21 mouse cellular contexts compared by ENCODE assay signal in genomic region chr16:38760834-38761375, GRCm38 (mm10). TPM values are rescaled to one million over a fixed set of nuclear protein-coding genes. Genes with fewer than 3 reads are reported as not detected.
DNase-seq lines count a peak whose midpoint lies in the region; ATAC-seq and TF ChIP-seq lines count a peak whose summit lies in the region.
"Had no signal": no experiment of that assay in that cellular context is flagged by ENCODE, and none has a peak within 500 bp of the region (broad histone marks: within the 10 kb centered on the region; RNA-seq: fewer than 3 reads in every experiment).

No protein-coding gene starts in this region.

- no peak for TF ChIP-seq CTCF in layer of hippocampus, adult 2 months (conservative IDR thresholded peaks at IDR 0.05)

- H3K27ac ChIP-seq in layer of hippocampus, adult 2 months: peak overlapping the region; percentile 77; the same call in 1 of the 2 replicates
- H3K27ac ChIP-seq: hindbrain, embryonic 12.5 days; left cerebral cortex, adult 2 months; limb, embryonic 10.5 days; neural tube, embryonic 12.5 days had no signal

- DNase-seq in layer of hippocampus, adult 2 months (ENCODE audit: low spot score in 2 of 2): no peak
- DNase-seq in layer of hippocampus, adult 9-10 months (ENCODE audit: low spot score): no peak
- DNase-seq in T-cell, adult 2 months (ENCODE audit: low spot score): peak; percentile 4
- peak; percentile 23 for DNase-seq in naive thymus-derived CD4-positive, alpha-beta T cell, adult 2 months (ENCODE audit: low read depth)
- DNase-seq in ovary, postnatal 36 days (ENCODE audit: low spot score): no peak
- DNase-seq: adrenal gland, adult 8-10 months; cerebellum, postnatal 14 days; embryo, embryonic 11 days; heart, adult 18-20 months; kidney, postnatal 25 days; layer of hippocampus, adult 9-11 months; lung, adult 2 months; lung, postnatal 36 days had no signal

- ATAC-seq in common myeloid progenitor, adult 5-6 weeks (replicated peaks; ENCODE audit: low read depth, poor library complexity, severe bottlenecking): peak; percentile 61
- ATAC-seq in erythroblast, adult 5-6 weeks (replicated peaks; ENCODE audit: low FRiP score, poor library complexity, severe bottlenecking): no peak
- ATAC-seq: inflammation-experienced regulatory T-cells, adult 6 months had no signal

- H3K4me3 ChIP-seq in layer of hippocampus, adult 2 months: no peak overlapping the region
- H3K4me3 ChIP-seq: hindbrain, embryonic 12.5 days; left cerebral cortex, adult 2 months; limb, embryonic 10.5 days; neural tube, embryonic 12.5 days had no signal

RNA-seq across cellular contexts. Expression of gene B4galt4, which starts 18.8 kb away (rescaled TPM):
- 10 to 100 TPM; 34.3 to 39.7 TPM for total RNA-seq in layer of hippocampus, adult 2 months (2021)
- 30.0 and 30.8 TPM in 2 replicates for total RNA-seq in common myeloid progenitor, adult 5-6 weeks (2017)
- 7.7 and 19.4 TPM in 2 replicates for total RNA-seq in erythroblast, adult 5-6 weeks (2015; ENCODE audit: low replicate concordance)
- 4.4 and 7.4 TPM in 2 replicates for total RNA-seq in erythroblast, adult 5-6 weeks (2017; ENCODE audit: low replicate concordance)

RNA-seq across cellular contexts. Expression of gene Upk1b, which starts 39.2 kb away (rescaled TPM):
- total RNA-seq in layer of hippocampus, adult 2 months (2021): 1 to 10 TPM; 1.6 to 1.7 TPM
- total RNA-seq in common myeloid progenitor, adult 5-6 weeks (2017): 0.92 and 1.2 TPM in 2 replicates
- not detected in 2 replicates for total RNA-seq in erythroblast, adult 5-6 weeks (2015; ENCODE audit: low replicate concordance)
- not detected in 2 replicates for total RNA-seq in erythroblast, adult 5-6 weeks (2017; ENCODE audit: low replicate concordance)
- total RNA-seq: gastrocnemius, adult 18-20 months had no signal

RNA-seq across cellular contexts. Expression of gene Arhgap31, which starts 47.8 kb away (rescaled TPM):
- total RNA-seq in layer of hippocampus, adult 2 months (2021): 10 to 100 TPM; 17.9 to 18.5 TPM
- 4.0 and 4.5 TPM in 2 replicates for total RNA-seq in common myeloid progenitor, adult 5-6 weeks (2017)
- 2.7 TPM in 2 replicates for total RNA-seq in erythroblast, adult 5-6 weeks (2015; ENCODE audit: low replicate concordance)
- total RNA-seq in erythroblast, adult 5-6 weeks (2017; ENCODE audit: low replicate concordance): 2.0 and 2.3 TPM in 2 replicates

Comparison
In these comparisons a context has a peak if more than half of its experiments do, and no peak if none do; other contexts are left out.
1. DNase-seq: peak in T-cell, adult 2 months (single experiment) and naive thymus-derived CD4-positive, alpha-beta T cell, adult 2 months (single experiment); none in layer of hippocampus, adult 2 months (0 of 2), layer of hippocampus, adult 9-10 months (single experiment) and ovary, postnatal 36 days (single experiment).